Mouse (Mus musculus) CH12F3 (cell line): Measurements from ENCODE around the gene Ace.

Source experiments
- in situ Hi-C: fragments of 300-500 bp; cut with MboI; formaldehyde crosslinking; loops from 2 replicates; pipeline ENCODE4 v1.14.3; 2020; ENCODE audit warnings: low sequenced_read_pairs

Ace gene

DNA sequence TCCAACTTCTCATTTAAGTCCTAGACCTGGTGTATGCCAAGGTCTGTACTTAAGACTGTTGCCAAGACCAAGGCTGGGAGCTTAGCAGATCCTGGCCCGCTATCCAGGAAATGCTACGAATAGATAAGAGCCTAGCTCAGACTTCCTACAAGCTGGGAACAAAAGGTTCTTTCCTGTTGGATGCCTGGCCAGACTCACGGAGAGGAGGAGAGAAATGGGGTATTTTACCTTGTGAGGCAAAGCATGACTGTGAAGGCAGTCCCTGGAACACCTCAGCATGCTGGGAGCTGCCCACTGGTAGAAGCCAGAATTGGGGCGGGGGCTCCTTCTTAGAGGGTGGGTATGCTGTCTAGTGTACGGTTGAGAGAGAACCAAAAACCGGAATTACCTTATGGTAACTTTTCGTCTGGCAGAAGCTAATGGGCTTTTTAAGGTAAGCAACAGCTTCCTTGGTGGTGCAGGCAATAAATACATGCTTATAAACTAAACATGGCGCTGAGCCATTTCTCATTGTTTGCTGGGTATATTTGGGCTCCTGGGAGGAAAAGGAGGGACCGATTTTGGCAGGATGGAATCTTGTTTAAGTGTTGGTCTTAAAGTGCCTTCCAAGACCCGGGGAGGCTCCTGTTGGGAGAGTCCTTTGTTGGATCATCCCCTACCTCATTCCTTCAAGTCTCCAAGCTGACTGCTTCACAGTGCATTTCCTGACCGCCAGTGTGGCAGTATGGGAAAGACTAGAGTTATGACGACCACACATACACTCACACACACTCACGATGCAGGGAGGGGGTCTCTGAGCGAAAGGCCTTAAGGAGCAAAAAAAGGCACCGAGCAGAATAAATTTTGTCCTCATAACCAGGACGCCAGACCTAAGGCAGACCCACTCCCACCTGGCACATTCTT is 22.7 kb upstream of the Ace start:
- in situ Hi-C loops = no loop called here

DNA sequence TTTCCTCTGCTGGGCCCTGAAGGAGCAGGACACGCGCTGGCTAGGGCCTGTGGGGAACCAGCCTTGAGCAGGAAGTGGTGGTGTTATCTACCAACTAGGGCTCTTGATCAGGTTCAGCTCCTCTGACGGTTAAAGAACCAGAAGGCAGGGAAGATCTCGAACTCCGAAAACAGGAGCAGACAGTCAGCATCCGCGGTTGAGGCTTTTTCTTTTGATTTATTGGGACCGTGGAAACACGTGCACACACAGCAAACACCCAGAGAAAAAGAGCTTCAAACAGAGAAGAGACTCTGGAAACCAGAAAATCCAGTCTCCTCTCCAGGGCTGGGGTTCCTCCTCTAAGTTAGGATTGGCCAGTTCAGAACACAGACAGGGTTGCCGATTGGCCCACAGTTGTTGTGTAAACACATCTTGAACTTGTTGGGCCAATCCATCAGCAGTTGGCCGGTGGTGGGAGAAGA is 21.0 kb upstream of the Ace start:
- in situ Hi-C loops = no loop called here

- in situ Hi-C loops = no loop called here
Observed at GRCm38 (mm10) chr11:105948255-105948654, 19.5 kb upstream of the Ace start.

- in situ Hi-C loops = no loop called here
Observed at GRCm38 (mm10) chr11:105950519-105950918, 17.2 kb upstream of the Ace start.

GRCm38 (mm10) chr11:105951601-105952044 is 16.1 kb upstream of the Ace start:
- in situ Hi-C loops = no loop called here

GRCm38 (mm10) chr11:105952111-105952510 is 15.6 kb upstream of the Ace start:
- in situ Hi-C loops = no loop called here

- in situ Hi-C loops = no loop called here
Observed at GRCm38 (mm10) chr11:105952911-105953386, 14.8 kb upstream of the Ace start, which contains the start of gene Cyb561. Gene Cyb561 (minus strand): TSS chr11:105953336.

DNA sequence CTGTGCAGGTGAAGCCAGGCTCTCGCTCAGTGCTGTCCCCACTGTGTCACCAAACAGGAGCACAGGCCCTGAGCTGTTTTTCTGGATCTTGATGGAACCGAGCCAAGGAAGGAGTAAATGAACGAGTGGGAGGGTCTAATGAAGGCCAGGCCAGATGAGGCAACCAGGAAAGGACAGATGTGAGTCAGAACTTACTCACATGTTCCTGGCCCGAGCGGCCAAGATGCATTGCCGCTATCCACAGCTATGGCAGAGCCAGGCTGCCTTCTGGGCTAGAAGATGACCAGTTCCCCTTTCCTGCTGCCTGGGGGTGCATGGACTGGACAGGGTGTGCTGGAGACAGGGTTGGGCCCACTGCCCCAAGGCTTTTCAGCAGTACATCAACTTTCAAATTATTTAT is 14.3 kb upstream of the Ace start:
- in situ Hi-C loops = no loop called here

DNA sequence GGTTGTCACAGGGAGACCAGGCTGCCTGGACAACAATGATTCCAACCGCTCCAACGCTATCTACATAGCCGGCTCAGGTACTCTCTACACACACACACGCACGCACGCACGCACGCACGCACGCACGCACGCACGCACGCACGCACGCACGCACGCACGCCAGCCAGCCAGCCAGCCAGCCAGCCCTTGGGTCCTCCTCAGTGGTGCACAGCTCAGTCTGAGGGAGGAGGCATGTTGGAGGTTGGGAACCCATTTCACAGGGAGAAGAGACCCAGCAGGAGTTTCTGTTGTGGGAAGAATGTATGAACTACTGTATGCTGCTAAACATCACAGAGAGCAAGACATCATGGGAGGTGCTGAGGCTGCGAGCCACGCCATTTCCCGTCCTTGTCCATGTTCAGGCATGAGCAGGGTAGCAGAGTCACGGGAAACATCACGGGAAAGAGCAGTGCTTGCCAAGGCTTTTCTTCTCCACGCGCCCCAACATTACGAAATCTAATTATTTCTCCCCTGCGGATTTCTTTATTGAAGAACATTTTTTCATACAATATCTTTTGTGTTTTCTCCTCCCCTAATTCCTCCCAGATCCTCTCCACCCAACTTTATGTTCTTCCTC is 11.8 kb upstream of the Ace start:
- in situ Hi-C loops = no loop called here

DNA sequence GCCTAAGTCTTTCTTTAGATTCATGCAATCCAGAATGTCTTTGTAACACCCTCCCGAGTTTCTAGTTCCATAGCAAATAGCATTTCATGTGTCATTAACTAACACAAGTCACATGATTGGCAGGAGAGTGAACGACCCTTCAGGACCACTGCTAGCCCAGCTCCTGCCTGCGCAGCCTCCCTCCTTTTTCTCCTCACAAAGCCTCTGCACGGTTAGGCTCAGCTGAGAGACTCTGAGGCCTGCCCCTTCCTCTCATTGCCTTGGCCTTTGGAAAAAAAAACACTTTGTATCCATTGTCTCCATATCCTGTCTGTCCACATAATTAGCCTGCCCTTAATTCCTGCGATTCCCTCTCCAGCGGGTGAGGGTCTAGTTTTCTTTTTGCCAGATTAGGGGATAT is 10.2 kb upstream of the Ace start:
- in situ Hi-C loops = no loop called here

GRCm38 (mm10) chr11:105958566-105958965 is 9.2 kb upstream of the Ace start:
- in situ Hi-C loops = no loop called here

DNA sequence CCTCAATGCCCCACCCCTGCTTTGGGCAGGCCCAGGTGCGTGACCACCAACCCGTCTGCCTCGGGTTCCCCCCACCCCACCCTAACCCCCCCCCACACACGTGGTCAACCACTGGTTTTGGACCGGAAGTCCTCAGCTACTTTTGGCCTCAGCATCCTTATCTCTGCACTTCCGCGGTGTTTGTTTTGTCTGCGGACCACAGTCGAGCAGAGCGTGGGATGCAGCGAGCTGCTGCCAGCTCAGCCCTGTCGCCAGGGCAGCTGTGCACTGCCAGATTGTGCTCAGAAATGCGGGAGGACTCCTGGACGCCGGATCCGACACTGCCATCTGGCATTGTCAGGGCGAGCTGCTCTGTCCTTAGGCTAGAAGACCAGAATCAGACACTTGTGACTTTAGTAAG is 8.4 kb upstream of the Ace start:
- in situ Hi-C loops = no loop called here

GRCm38 (mm10) chr11:105964691-105965090 is 3.1 kb upstream of the Ace start:
- in situ Hi-C loops = no loop called here

GRCm38 (mm10) chr11:105966288-105966687 is 1.5 kb upstream of the Ace start:
- in situ Hi-C loops = no loop called here

DNA sequence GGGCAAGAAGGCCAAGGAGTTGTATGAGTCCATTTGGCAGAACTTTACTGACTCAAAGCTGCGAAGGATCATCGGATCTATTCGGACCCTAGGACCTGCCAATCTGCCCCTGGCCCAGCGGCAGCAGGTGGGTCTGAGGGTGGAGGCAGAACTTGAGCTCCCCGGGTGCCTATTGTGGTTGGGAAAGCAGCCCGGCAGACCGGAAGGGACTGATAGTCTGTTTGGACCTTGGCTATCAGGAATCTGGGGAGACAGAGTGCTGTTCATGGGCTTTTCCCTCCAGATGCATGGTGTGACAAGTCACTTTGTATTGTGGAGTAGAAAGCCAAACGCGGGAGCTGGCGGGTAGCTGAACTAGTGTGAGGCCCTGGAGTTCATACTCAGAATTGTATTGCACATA is 1.2 kb downstream of the Ace start:
- in situ Hi-C loops = no loop called here

GRCm38 (mm10) chr11:105969516-105969915 is 1.8 kb downstream of the Ace start:
- in situ Hi-C loops = no loop called here

DNA sequence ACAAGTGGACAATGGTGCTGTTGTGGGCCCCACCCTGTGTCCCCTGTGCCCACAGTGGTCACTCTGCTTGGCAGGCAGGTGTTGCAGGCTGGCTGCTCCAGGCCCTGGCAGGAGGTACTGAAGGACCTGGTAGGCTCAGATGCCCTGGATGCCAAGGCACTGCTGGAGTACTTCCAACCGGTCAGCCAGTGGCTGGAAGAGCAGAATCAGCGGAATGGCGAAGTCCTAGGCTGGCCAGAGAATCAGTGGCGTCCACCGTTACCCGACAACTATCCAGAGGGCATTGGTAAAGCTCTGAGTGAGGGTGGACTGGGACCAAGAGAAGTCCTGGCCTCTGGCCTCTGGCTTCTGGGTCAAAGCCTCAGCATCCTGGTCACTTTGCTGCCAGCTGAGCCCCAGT is 6.8 kb downstream of the Ace start:
- in situ Hi-C loops = no loop called here

DNA sequence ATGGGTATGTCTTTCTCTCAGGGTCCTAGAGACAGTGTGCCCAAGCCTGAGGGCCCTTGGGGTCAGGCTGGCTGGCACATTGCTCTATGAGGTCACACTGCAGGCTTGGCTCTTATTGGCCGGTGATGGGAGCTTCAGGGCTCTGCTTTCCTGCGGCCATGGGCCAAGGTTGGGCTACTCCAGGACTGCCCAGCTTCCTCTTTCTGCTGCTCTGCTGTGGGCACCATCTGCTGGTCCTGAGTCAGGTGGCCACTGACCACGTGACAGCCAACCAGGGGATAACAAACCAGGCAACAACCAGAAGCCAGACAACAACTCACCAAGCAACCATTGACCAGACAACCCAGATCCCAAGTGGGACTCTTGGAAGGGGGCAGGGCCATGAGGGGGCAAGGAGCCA is 7.3 kb downstream of the Ace start:
- in situ Hi-C loops = no loop called here

DNA sequence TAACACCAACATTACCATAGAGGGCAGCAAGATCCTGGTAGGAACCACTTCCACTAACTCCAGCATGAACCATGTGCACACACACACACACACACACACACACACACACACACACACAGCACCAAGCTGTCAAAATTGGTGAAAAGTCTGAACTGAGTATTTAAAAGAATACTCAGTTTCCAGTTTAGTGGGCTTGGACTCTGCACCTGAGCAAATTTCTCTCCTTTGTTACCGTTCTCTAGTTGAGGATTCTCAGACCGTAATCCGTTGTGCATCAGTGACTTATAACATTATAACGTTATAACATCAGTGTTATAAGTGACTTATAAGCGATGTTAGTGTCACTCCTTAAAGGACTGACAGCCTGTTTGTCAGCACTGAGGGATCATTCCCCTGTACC is 7.9 kb downstream of the Ace start:
- in situ Hi-C loops = no loop called here

- in situ Hi-C loops = no loop called here
Observed at GRCm38 (mm10) chr11:105978232-105978631, 10.5 kb downstream of the Ace start.

- in situ Hi-C loops = no loop called here
Observed at GRCm38 (mm10) chr11:105978634-105979033, 10.9 kb downstream of the Ace start.

DNA sequence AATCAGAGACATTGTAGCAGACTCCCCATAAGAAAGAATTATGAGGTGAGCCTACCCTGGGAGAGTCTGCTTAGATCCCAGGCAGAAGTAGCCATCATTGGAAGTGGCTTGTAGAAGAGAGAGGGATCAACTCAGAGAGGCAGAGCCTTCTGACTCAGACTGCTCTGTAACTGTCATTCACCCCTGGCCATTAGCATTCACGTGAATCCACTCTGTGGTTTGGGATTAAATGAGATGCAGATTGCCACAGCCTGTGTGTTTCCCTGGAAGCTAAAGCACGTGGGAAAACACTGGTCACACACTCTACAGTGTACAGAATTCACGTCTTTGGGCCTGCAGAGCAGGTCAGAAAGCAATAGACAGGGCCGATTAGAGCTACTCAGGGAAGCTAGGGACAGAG is 16.7 kb downstream of the Ace start:
- in situ Hi-C loops = no loop called here
